Mouse (Mus musculus): ENCODE measurements around the gene Meis3.

The Meis3 gene

DNA sequence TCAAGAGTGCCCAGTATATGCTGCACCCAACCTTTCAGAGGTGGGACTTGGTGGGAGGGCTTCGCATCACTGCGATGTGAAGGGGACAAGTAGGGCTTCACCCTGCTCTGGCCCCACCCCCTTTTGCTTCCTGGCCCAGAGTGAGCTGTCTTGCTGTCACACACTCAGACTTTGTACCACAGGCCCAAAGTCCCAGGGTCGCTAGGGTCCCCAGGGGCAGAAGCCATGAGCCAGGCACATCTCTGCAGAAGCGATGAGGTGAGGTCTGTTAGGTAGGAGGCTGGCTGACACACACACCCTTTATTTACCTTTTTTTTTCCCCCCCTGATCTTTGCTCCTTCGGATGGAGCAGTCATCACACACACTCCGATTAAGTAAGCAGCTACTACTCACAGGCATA lies 38.3 kb downstream of the Meis3 start:
- H3K27me3 ChIP-seq (ENCODE audit: control insufficient read depth, insufficient read depth, low read length, poor library complexity, severe bottlenecking) = no peaks in the 10 kb centered on the region
- DNase-seq (ENCODE audit: low read depth, low spot score) = no peak

GRCm38 (mm10) chr7:16213986-16214385 lies 39.1 kb downstream of the Meis3 start:
- DNase-seq (ENCODE audit: low read depth, low spot score) = no peak
- Histone ChIP-seq H3K27me3 (ENCODE audit: control insufficient read depth, insufficient read depth, low read length, poor library complexity, severe bottlenecking) (no peaks in the 10 kb centered on the region), H3K36me3 (ENCODE audit: control insufficient read depth, insufficient read depth, low read length, poor library complexity, severe bottlenecking) (peaks cover 12% of the 10 kb centered on the region)

More for the DNA sequence above, 38.3 kb downstream of the Meis3 start:
- H3K36me3 ChIP-seq (ENCODE audit: control insufficient read depth, insufficient read depth, low read length, poor library complexity, severe bottlenecking) = peaks cover 10% of the 10 kb centered on the region

DNA sequence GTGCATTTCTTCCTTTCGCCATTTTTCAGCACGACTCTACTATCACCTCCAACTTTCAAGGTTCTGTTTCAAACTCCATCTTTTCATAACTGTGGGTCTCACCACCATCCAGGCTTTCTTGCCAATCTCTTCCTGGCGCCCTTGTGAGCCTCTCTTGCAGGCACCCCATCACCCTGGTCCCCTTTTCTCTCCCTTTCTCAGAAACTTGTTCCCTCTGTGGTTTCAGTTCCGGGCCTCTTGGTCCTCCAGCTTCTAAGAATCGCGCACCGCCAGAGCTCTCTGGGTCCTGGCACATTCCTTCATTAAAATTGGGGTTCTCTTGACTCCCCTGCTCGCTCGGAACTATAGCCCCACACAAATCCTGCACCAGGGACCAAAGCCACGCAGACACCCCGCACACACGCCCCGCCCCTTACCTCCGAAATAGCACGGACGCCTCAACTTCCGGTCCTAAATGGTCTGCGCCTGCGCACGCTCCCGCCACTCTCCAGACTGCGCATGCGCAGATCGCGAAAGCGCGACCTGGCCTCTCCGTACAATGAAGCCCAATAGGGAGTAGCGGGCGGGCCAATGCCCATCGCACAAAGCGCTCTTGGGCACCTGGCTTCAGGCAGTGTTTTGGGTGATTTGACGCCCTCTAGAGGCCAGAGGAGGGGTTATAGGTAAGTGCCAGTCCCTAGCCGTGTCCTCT lies 46.8 kb downstream of the Meis3 start, which contains the start of gene Dhx34:
TSS of gene Dhx34 (minus strand) at position 456 of the 691 bp plus-strand sequence.
- H3K27me3 ChIP-seq (ENCODE audit: control insufficient read depth, insufficient read depth, low read length, poor library complexity, severe bottlenecking) = no peaks in the 10 kb centered on the region
- H3K36me3 ChIP-seq (ENCODE audit: control insufficient read depth, insufficient read depth, low read length, poor library complexity, severe bottlenecking) = peaks cover 6% of the 10 kb centered on the region
- peak; percentile 99 for DNase-seq (ENCODE audit: low read depth, low spot score)

GRCm38 (mm10) chr7:16229869-16230268 lies 55.0 kb downstream of the Meis3 start:
- no peaks in the 10 kb centered on the region for H3K27me3 ChIP-seq (ENCODE audit: control insufficient read depth, insufficient read depth, low read length, poor library complexity, severe bottlenecking)
- DNase-seq (ENCODE audit: low read depth, low spot score) = no peak
- H3K36me3 ChIP-seq (ENCODE audit: control insufficient read depth, insufficient read depth, low read length, poor library complexity, severe bottlenecking) = no peaks in the 10 kb centered on the region

Data from splenic B cell, adult 2 months (primary cell).